Mouse (Mus musculus) thymus, postnatal 10 days (tissue): ENCODE data around the gene 3100002H09Rik.

ENCODE experiments used
- DNase-seq, 2 experiments: peaks; one replicate each; pipeline ENCODE4 v3.0.0; 2021; ENCODE audit warnings: low spot score in 2 of 2

3100002H09Rik gene

DNA sequence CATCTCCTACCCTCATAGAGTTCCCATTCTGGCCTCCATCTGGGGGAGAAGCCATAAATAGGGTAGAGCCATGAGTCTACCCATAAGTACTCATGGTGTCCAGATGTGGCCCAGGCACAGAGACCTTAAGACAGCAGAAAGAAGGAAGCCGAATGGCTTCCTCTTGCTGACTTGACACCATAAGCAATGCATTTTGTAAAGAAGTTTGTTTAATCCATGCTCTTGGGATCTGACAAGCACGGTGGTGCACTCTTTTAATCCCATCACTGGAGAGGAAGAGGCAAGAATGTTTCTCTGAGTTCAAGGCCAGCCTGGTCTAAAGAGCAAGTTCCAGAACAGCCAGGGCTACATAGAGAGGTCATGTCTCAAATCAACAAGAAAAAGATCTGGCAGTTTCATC lies at the start of gene 3100002H09Rik:
3100002H09Rik (minus strand) TSS at position 101 of the 400 bp plus-strand sequence.
- DNase-seq, result no peak

DNA sequence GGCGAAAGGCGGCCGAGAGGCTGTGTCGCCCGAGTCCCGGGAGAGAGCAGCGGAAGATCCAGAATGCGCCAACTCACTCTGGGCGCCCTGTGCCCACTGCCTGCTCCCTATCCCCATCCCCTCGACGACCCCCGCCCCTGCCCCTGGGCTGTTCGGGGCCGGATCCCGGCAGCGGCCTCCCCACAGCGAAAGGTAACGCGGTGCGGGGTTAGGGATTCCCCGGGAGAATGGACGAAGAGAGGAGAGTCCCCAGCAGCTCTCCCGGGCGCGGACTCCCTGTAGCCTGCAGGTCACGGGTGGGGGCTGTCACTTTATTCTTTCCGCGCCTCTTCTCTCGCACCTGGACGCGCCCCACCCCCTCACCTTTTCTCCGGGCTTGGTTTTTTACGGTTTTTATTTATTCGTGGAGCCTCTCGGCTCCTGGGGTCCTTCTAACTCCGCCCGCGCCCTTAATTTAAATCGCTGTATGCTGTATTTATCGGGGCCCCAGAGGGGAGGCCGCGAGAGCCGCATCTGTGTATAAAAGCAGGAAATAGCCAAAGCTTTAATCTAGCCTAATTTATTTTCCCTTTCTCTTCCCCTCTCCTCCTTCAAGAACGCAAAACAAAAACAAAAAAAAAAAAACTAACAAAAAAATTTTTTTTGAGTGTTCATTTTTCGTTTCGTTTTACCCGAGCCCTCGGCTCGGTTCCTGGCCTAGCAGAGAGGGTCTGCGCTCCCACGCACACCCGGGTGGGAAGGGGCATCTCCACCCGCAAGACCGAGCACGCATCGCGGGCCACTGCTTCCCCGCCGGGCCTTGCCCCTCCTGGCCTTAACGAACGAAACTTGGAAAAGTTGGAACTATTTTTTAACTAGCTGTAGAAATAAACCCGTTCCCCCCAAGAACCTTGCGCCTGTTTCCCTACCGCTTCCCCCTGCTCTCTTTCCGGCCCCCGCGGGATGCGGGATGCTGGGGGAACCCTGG lies 48.9 kb upstream of the 3100002H09Rik start:
- DNase-seq, result no peak

DNA sequence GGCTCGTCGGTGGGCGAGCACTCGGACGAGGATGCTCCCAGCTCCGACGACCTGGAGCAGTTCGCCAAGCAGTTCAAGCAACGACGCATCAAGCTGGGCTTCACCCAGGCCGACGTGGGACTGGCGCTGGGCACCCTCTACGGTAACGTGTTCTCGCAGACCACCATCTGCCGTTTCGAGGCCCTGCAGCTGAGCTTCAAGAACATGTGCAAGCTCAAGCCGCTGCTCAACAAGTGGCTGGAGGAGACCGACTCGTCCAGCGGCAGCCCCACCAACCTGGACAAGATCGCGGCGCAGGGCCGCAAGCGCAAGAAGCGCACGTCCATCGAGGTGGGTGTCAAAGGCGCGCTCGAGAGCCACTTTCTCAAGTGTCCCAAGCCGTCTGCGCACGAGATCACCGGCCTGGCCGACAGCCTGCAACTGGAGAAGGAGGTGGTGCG lies 47.8 kb upstream of the 3100002H09Rik start:
- DNase-seq, result no peak

DNA sequence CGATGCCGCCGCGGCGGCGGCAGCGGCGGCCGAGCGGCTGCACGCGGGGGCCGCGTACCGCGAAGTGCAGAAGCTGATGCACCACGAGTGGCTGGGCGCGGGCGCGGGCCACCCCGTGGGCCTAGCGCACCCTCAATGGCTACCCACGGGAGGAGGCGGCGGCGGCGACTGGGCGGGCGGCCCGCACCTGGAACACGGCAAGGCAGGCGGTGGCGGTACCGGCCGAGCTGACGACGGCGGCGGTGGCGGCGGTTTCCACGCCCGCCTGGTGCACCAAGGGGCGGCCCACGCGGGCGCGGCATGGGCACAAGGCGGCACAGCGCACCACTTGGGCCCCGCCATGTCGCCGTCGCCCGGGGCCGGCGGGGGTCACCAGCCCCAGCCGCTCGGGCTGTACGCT lies 47.2 kb upstream of the 3100002H09Rik start:
- peak in 1 of 2 experiments; percentile 13 for DNase-seq

DNA sequence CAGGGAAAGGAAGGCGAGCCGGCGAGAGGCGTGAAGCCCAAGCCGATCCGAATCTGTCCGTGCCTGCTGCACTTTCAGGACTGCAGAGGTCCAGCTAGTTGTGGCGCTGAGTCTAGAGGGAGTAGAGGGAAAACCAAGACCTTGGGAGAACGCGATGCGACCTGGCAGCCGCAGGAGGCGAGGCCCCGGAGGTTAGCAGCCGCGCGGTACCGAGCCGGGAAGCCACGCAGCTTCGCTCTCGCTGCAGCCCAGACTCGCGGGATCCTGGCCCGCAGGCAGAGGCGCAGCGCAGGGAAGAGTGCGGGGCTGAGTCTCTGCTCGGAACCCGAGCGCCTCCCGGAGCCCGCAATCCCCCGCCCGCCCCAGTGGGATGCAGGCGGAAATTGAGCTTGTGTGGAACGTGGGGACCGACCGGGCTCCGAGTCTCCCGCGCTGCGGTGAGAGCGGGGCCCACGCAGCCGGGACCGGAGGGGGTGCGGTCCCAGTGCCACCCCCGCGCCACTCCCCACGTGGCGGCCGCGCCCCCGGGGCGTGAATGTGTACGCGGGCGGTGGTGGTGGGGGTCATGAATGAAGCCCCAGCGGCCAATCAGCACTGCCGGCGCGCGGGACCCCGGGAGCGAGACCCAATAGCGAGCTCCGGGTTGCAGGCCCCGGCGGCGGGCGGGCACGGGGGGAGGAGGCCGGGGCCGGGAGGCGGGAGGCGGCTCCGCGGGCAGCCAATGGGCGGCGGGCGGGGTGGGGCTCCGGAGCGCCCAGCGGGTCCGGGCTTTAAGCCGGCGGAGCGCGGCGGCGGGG lies 46.4 kb upstream of the 3100002H09Rik start:
- peak; percentile 69 to 77 for DNase-seq

DNA sequence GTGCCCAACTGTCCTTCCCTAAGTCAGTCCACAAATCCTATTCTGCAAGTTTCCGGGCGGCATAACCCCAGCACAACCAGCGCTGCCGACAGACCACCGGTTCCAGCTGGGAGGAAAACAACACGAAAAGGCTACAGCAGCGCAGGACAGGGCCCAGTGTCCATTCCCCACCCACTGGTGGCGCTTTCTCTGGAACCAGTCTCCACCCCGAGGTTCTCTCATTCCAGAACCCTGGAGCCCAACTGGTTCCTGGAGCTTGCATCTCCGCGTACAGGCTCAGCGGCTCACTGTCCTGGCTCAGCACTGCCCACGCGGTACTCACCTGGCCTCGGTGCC lies 45.9 kb upstream of the 3100002H09Rik start, which contains the start of gene Pou3f1:
Pou3f1 (plus strand) TSS at position 290 of the 336 bp plus-strand sequence.
- DNase-seq, result no peak

DNA sequence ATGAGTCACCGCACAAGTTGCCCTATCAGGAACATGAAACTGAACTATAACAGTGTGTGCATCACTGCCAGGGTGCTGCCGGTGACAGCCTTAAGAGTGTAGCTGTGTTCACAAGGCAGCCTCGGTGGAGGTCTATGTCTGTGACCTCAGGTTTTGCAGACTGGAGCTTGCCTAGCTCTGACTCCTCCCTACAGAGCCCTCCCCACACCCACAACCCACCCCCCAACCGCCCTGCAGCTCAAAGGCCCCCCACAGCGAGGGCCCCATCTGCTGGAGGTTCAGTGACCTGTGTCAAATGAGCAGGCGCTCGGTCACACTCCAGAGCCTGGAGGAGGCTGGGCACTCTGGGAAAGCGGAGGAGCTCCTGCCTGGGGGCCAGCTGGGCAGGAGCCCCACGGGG lies 42.3 kb upstream of the 3100002H09Rik start:
- no peak for DNase-seq

DNA sequence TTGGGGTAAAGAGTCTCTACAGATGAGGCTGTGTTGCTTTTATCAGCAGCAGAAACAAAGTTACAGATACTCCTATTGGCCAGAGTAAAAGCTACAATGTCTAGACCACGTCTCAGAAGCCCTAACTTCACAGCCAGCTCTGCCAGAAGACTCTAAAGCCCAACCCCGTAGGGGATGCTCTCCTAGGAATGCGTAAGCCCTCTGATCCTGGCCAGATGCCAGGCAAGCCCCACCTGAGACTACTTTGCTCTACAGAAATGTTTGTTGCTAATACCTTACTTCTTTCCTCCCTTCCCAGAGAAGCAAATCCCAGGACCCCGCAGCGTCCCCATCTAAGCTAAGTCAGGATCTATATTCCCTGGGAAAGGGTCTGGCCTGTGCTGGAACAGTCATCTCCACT lies 37.3 kb upstream of the 3100002H09Rik start:
- no peak for DNase-seq

DNA sequence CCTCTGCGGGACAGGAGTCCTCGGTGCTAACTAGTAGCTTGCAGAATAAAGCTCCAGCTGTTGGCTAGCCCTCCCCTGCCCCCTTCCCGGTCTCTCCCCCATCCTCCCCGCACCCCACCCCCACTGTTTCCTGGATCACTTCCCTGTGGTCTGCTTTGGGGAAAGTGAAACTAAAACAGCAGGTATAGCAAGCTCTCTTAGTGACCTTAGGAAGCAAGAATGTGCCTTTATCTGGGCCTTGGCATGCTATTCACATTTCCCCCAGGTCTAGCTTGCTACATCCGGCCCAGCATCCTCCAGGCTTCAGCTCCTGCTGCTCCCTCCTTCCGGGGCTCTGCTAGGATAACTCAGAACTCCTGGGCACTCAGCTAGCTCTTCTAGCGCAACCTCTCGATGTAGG lies 36.0 kb upstream of the 3100002H09Rik start:
- no peak for DNase-seq

DNA sequence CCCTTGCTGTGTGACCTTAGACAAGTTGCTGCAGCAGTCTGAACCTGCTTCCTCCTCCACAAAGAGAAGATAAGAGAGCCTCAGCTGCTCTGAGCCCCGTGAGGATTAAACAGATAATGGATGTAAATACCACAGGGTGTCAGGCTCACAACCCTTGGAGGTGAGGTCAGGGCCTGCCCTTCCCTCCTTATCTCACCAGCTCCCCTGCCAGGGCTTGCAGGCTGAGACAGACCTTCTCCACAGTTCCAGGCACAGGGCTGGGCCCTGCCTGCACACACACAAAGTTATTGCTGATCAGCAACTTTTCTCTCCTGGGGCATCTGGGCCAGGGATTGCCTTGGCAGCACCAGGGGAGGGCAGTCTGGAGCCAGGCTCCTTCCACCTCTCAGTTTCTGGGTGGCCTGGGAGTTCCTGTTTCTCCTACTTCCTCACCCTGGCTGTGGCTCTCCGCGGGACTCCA lies 34.4 kb upstream of the 3100002H09Rik start:
- no peak for DNase-seq

DNA sequence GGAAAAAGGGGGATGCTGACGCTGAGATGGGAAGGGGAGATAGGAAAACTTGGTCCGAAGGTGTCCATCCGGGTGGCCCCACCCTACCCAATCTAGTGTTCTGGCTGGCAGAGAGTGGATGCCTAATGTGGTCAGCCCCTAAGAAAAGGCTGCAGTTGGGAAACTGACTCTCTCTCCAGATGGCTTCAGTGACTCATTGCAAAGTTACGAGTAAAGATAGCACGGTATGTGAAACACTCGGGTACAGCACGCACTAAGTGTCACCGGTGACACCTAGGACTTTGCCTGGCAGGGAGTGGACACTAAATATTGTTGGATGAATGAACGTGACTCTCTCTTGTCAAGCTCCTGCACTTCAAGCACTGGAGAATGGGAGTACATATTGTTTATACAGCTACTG lies 33.3 kb upstream of the 3100002H09Rik start:
- no peak for DNase-seq

DNA sequence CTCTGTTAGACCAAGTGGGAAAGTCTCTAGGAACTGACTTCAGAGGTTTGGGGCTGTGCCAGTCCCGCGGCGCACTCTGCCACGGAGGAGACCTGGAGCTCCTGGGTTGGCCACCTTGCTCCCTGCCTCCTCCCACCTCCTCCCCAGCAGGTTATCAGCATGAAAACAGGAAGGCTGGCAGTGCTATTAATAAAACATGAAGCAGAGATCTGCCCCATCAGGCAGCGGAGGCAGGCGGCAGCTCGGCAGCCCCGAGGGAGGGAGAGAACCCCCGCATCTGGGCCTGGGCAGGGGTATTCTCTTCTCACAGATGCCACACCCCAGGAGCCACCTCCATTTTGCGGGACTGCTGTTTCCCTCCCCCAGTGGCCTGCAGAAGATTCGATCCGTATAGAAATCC lies 29.1 kb upstream of the 3100002H09Rik start:
- no peak for DNase-seq

DNA sequence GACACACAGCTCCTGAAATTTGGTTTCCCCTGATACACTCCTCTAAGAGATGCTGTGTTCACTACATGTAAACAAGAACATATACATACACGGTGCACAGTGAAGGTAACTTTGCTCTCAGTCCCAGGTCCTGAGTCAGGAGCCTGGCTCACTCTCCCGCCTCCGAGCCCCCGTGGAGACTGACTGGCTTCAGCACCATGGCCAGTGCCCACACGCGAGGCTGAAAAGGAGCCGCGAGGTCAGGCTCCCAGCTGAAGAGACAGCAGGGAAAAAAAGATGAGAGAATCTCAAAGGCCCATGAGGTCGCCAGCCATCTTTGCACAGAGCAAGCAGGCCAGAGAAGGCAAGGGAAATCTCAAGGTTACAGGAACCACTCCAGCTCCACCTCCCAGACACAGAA lies 22.7 kb upstream of the 3100002H09Rik start:
- DNase-seq, result peak in 1 of 2 experiments; percentile 9

DNA sequence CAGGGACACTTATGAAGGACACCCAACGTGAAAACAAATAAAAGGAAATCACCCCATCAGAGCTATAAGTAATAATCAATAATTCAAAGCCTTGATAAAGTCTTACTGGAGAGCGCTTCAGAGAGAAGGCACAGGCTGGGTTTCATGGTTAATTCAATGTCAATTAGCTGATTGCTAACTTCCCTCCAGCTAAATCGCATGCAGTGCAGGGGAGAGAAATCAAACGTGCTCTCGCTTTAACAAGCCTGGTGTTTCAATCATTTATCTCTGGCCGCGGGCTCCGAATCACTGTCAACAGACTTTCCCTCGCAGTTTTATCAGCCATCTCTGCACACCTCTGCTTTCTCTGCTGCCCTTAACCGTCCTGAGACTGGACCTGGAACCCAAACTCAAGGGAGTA lies 22.3 kb upstream of the 3100002H09Rik start:
- DNase-seq, result no peak

DNA sequence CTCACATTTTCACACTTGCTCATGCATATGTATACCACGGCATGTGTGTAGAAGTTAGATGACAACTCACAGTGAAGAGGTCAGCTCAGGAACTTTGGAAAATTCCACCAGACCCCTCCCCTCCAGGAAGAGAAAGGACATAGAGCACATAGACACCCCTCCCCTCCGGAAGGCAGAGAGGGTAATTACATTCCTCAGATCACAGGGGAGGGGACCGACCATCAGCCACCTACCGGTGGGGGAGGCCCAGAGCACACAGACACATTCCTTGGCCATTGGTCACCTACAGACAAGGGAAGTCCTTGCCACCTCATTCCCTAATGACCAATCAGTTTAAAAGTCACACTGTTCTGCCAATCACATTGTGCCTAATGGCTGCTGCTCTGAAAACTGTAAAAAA lies 20.9 kb upstream of the 3100002H09Rik start:
- DNase-seq, result no peak

DNA sequence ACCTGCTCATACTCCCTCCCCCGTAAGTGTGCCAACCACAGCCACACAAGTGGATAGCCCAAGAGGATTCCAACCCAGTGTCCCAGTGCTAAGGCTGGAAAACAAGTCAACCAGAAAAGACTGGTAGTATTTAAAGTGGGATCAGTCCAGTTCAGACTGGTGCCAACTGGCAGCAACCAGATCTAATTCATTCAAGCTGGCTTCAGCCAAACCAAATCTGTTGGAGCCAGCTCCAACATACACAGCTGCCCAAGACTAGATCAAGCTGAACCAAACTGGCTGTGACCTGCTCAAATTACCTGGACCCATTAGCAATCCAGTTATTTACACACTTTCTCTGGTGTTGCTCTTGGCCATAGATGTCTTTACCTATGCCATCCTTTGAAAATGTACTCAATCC lies 16.2 kb upstream of the 3100002H09Rik start:
- DNase-seq, result no peak

DNA sequence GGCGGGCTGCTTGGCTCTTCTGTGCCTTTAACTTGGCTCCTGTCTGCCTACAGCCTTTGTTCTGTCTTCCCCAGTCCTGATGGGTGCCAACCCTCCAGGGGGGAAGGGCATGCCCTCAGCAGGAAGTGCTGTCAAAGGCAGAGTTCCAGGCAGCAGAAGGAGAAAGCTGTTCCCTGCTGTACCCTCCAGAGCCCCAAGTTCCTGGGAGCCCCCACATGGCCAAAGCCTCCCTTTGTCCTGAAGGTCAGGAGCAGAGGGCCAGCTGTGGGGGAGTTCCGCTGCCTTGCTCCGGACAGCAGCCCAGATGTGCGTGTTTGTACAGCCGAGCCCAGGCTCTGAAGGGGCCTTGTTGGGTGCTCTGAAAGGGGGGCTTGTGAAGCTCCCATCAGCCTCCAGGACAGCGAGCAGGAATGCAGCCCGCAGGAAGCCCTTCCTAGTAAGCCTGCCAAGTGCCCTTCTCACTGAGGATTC lies 13.5 kb upstream of the 3100002H09Rik start:
- no peak for DNase-seq

DNA sequence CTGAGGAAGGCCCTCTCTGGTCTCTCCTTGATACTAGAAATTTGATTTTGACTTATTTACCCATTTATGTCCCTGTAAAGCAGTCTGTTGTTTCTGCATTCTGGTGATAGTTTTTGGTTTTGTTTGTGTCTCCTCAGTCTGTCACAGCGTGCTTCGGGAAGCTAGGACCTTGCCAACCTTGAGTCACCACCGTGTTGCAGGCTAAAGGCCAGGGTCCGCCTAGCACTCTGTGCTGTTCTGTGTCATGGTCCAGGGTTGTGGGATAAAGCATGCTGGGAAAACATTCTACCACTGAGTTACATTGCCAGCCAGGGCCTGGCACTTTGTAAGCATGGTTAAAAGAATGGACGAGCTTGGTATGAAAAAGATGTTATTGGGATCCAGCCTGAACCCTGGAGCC lies 12.0 kb upstream of the 3100002H09Rik start:
- DNase-seq, result no peak

DNA sequence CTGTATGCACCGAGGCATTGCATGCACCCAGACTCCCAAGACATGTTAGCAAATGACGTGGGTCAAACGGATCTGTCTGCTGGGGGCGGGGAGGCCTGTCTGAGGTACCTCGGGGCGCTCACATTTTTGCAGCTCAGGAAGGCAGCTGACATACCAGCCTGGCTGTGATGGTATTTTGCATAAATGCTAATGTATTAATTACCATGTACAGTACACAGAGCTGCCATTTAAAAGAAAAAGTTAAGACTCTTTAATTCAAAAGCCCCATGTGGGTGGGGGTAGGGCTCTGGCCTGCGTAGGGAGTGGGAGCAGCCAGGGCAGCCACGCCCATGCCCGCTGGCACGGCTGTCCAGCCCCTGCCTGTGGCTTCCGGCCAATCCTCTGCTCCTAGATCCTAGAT lies 10.8 kb upstream of the 3100002H09Rik start:
- DNase-seq, result no peak

DNA sequence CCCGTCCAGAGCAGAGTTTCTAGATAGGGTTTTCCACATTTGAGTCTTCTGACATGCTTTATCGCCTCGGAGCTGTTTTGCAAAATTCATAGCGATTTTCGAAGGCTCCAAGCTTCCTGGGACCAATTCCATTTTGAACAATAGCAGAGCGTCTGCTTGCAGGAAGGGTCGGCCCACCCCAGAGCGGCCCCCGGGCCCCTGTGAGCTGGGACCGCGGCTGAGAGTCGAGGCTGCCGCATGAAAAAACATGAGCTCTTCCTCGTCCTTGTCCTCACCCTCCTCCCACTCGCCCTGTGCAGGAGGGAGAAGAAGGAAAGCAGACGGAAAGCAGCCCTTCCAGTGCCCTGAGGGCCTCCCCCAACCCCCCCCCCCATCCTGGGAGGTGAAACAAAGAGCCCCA lies 8.0 kb upstream of the 3100002H09Rik start:
- DNase-seq, result no peak

DNA sequence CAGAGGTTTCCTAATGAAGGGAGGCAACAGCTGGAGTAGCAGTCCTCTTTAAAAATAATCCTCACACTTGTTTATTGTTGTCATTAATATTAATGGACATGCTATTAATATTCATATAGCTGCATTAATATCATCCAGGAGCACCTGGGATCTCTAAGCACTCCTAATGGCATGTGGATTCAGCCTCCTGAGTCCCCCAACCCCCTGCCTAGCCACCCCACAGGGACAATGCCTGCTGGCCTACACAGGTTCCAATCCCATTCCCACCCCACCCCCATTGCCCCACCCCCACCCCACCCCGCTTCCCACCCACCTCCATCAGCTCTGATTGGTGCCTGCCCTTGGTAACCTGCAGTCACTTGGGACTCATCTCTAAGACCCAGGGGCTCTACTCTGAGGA lies 6.0 kb upstream of the 3100002H09Rik start:
- no peak for DNase-seq

DNA sequence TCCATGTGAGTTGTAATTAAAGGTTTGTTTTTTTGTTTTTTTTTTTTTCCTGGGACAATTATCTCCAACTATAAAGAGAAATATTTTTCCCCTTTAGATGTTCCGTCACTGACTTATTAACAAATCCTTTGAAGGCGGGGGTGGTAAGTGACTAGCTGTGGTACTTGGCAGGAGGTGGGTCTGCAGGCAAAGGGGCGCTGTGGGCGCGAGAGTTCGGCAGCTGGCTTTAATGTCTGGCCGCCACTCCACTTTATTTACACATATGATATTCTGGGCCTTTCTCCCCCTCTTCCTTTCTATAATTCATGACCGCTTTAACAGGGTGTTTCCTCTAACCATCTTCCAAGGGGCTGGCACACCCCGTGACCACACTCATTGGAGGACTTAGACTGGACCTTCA lies 5.4 kb upstream of the 3100002H09Rik start:
- no peak for DNase-seq
